Mouse (Mus musculus) liver, adult 2 months (tissue): ENCODE results near the gene Gm20388.

Experiments
- CTCF ChIP-seq: fragments of 200-500 bp; IDR thresholded peaks from 2 replicates; pipeline ENCODE4 v1.5.1; 2011; ENCODE audit warnings: low read depth, low read length, control low read depth
- POLR2A ChIP-seq: fragments of 200-500 bp; IDR thresholded peaks from 2 replicates; pipeline ENCODE4 v1.6.1; 2011; ENCODE audit warnings: low read length, control low read depth; ENCODE audit not compliant: insufficient read depth; ENCODE audit errors: extremely low read depth

DNA sequence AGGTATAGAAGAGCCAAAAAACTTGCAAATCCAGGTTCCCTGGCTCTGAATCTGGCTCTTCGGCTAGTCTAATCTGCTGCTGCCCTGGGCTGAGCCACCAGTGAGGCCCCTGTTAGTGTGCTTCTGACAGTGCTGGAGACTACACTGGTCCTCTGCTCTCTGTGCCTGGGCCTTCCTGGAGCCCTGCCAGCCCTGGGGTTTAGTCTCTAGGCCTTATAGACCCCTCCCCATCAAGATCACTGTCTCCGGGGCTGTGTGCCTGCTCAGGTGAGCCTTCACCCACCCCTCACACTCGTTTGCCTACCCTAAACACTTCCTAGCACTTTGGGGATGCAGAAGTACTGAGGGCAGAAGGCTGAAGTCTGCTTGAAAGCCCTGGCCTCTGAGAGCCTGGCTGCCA lies 208.8 kb downstream of the Gm20388 start:
- TF ChIP-seq CTCF (no peak), POLR2A (no peak)
